8 mouse cellular contexts compared by ENCODE assay signal in genomic region chr1:191025016-191026012, GRCm38 (mm10). TPM values are rescaled to one million over a fixed set of nuclear protein-coding genes. Genes with fewer than 3 reads are reported as not detected.
A peak's percentile ranks its signal among the peaks of the same experiment; 100 is the strongest.
DNase-seq lines count a peak whose midpoint lies in the region; ATAC-seq lines count a peak whose summit lies in the region.

No protein-coding gene starts in this region.

- H3K9ac ChIP-seq in embryonic facial prominence, embryonic 13.5 days: peak overlapping the region; percentile 91
- peak overlapping the region; percentile 93 for H3K9ac ChIP-seq in heart, embryonic 14.5 days (ENCODE audit: low read length)
- peak overlapping the region; percentile 67 for H3K9ac ChIP-seq in lung, embryonic 15.5 days

- no peaks in the 10 kb centered on the region for H3K27me3 ChIP-seq in embryonic facial prominence, embryonic 13.5 days
- no peaks in the 10 kb centered on the region for H3K27me3 ChIP-seq in heart, embryonic 14.5 days (ENCODE audit: control insufficient read depth, insufficient read depth, low read length)
- H3K27me3 ChIP-seq in lung, embryonic 15.5 days: no peaks in the 10 kb centered on the region

- peaks cover 20% of the 10 kb centered on the region for H3K4me1 ChIP-seq in embryonic facial prominence, embryonic 13.5 days
- H3K4me1 ChIP-seq in heart, embryonic 14.5 days (ENCODE audit: control insufficient read depth in 2 of 2, insufficient read depth in 2 of 2, low read length in 2 of 2): peaks cover 5 to 15% of the 10 kb centered on the region in 2 experiments; a peak in 3 of 4 replicates
- H3K4me1 ChIP-seq in lung, embryonic 15.5 days: peaks cover 17% of the 10 kb centered on the region

- 2% methylated on average over 69 of the region's 69 CpGs for WGBS in embryonic facial prominence, embryonic 13.5 days
- WGBS in heart, embryonic 14.5 days: 2% methylated on average over 69 of the region's 69 CpGs
- 3% methylated on average over 68 of the region's 69 CpGs for WGBS in lung, embryonic 15.5 days

- H3K27ac ChIP-seq in embryonic facial prominence, embryonic 13.5 days: peak overlapping the region; percentile 78
- peak overlapping the region; percentile 57 to 91 for H3K27ac ChIP-seq in heart, embryonic 14.5 days (replicated peaks in 1 of 2; ENCODE audit: control insufficient read depth in 1 of 2, insufficient read depth in 1 of 2, low read depth in 2 of 2, low read length in 2 of 2)
- H3K27ac ChIP-seq in lung, embryonic 15.5 days: peak overlapping the region; percentile 61; the same call in 1 of the 2 replicates

- H3K4me2 ChIP-seq in embryonic facial prominence, embryonic 13.5 days: peak overlapping the region; percentile 98
- peak overlapping the region; percentile 83 for H3K4me2 ChIP-seq in heart, embryonic 14.5 days (ENCODE audit: low read length)
- H3K4me2 ChIP-seq in lung, embryonic 15.5 days: peak overlapping the region; percentile 93

- peak overlapping the region; percentile 78 for H3K4me3 ChIP-seq in embryonic facial prominence, embryonic 13.5 days
- peak overlapping the region; percentile 85 to 91 for H3K4me3 ChIP-seq in heart, embryonic 14.5 days (ENCODE audit: control insufficient read depth in 1 of 2, insufficient read depth in 1 of 2, low read depth in 1 of 2, low read length in 2 of 2)
- peak overlapping the region; percentile 70 for H3K4me3 ChIP-seq in lung, embryonic 15.5 days

- H3K36me3 ChIP-seq in embryonic facial prominence, embryonic 13.5 days: peaks cover 7% of the 10 kb centered on the region
- H3K36me3 ChIP-seq in heart, embryonic 14.5 days (ENCODE audit: control insufficient read depth, insufficient read depth, low read length): peaks cover 10% of the 10 kb centered on the region
- peaks cover 8% of the 10 kb centered on the region; the same call in 1 of the 2 replicates for H3K36me3 ChIP-seq in lung, embryonic 15.5 days

- peak; percentile 63 for DNase-seq in embryo, embryonic 10 days (ENCODE audit: low spot score)
- no peak for DNase-seq in embryo, embryonic 9.5 days (ENCODE audit: extremely low spot score)
- DNase-seq in NIH3T3 (ENCODE audit: low read depth): peak; percentile 43
- DNase-seq in kidney, postnatal 25 days: peak; percentile 7 to 48
- peak; percentile 7 for DNase-seq in right cerebral cortex, postnatal 4 days

- no peaks in the 10 kb centered on the region for H3K9me3 ChIP-seq in embryonic facial prominence, embryonic 13.5 days
- no peaks in the 10 kb centered on the region for H3K9me3 ChIP-seq in heart, embryonic 14.5 days (ENCODE audit: control insufficient read depth, low read length)
- H3K9me3 ChIP-seq in lung, embryonic 15.5 days: no peaks in the 10 kb centered on the region

- ATAC-seq in embryonic facial prominence, embryonic 13.5 days (ENCODE audit: insufficient number of reproducible peaks, insufficient read depth, low FRiP score, low TSS enrichment, low read depth): 0 out of 2 replicates have a peak, but pooled peaks have one; percentile 2
- ATAC-seq in heart, embryonic 14.5 days (ENCODE audit: insufficient number of reproducible peaks, insufficient read depth, low FRiP score, low read depth): peak; percentile 10
- peak; percentile 11 for ATAC-seq in lung, embryonic 15.5 days (ENCODE audit: borderline replicate concordance, extremely low read depth, low FRiP score, low TSS enrichment)

RNA-seq across cellular contexts. Expression of gene Flvcr1, which starts 0.6 kb away (rescaled TPM):
- polyA plus RNA-seq in embryonic facial prominence, embryonic 13.5 days (2015; fragmentation: Nextera tagmentation; extraction: Ambion mirVana): 6.2 and 7.0 TPM in 2 replicates
- polyA plus RNA-seq in heart, embryonic 14.5 days (2014; fragmentation: Nextera tagmentation; extraction: Ambion mirVana): 3.5 and 4.0 TPM in 2 replicates
- polyA plus RNA-seq in lung, embryonic 15.5 days (2015; fragmentation: Nextera tagmentation; extraction: Ambion mirVana): 6.0 and 6.1 TPM in 2 replicates

RNA-seq across cellular contexts. Expression of gene Spata45, which starts 11.1 kb away (rescaled TPM):
- not detected in 2 replicates for polyA plus RNA-seq in embryonic facial prominence, embryonic 13.5 days (2015; fragmentation: Nextera tagmentation; extraction: Ambion mirVana)
- not detected in 2 replicates for polyA plus RNA-seq in heart, embryonic 14.5 days (2014; fragmentation: Nextera tagmentation; extraction: Ambion mirVana)
- polyA plus RNA-seq in lung, embryonic 15.5 days (2015; fragmentation: Nextera tagmentation; extraction: Ambion mirVana): not detected in 2 replicates

RNA-seq across cellular contexts. Expression of gene Tatdn3, which starts 37.4 kb away (rescaled TPM):
- polyA plus RNA-seq in embryonic facial prominence, embryonic 13.5 days (2015; fragmentation: Nextera tagmentation; extraction: Ambion mirVana): 13.9 and 14.0 TPM in 2 replicates
- polyA plus RNA-seq in heart, embryonic 14.5 days (2014; fragmentation: Nextera tagmentation; extraction: Ambion mirVana): 24.4 and 25.9 TPM in 2 replicates
- 13.1 and 14.7 TPM in 2 replicates for polyA plus RNA-seq in lung, embryonic 15.5 days (2015; fragmentation: Nextera tagmentation; extraction: Ambion mirVana)

RNA-seq across cellular contexts. Expression of gene Nsl1, which starts 37.5 kb away (rescaled TPM):
- polyA plus RNA-seq in embryonic facial prominence, embryonic 13.5 days (2015; fragmentation: Nextera tagmentation; extraction: Ambion mirVana): 24.2 and 24.7 TPM in 2 replicates
- 12.9 and 14.4 TPM in 2 replicates for polyA plus RNA-seq in heart, embryonic 14.5 days (2014; fragmentation: Nextera tagmentation; extraction: Ambion mirVana)
- 28.5 and 29.4 TPM in 2 replicates for polyA plus RNA-seq in lung, embryonic 15.5 days (2015; fragmentation: Nextera tagmentation; extraction: Ambion mirVana)

RNA-seq across cellular contexts. Expression of gene Vash2, which starts 46.2 kb away (rescaled TPM):
- 54.3 and 54.7 TPM in 2 replicates for polyA plus RNA-seq in embryonic facial prominence, embryonic 13.5 days (2015; fragmentation: Nextera tagmentation; extraction: Ambion mirVana)
- 60.7 and 63.4 TPM in 2 replicates for polyA plus RNA-seq in heart, embryonic 14.5 days (2014; fragmentation: Nextera tagmentation; extraction: Ambion mirVana)
- 23.2 and 24.5 TPM in 2 replicates for polyA plus RNA-seq in lung, embryonic 15.5 days (2015; fragmentation: Nextera tagmentation; extraction: Ambion mirVana)
